Mouse (Mus musculus) right cerebral cortex, postnatal 14 days (tissue): ENCODE results near the gene Spaca6.
"Not testable (repeated sequence)": the region's sequence is repeated elsewhere in the genome, so short reads cannot be mapped to it uniquely, and the experiment has no call there.

Experiments
- DNase-seq: peaks from one replicate; pipeline ENCODE4 v3.0.0; 2022

Spaca6 gene

DNA sequence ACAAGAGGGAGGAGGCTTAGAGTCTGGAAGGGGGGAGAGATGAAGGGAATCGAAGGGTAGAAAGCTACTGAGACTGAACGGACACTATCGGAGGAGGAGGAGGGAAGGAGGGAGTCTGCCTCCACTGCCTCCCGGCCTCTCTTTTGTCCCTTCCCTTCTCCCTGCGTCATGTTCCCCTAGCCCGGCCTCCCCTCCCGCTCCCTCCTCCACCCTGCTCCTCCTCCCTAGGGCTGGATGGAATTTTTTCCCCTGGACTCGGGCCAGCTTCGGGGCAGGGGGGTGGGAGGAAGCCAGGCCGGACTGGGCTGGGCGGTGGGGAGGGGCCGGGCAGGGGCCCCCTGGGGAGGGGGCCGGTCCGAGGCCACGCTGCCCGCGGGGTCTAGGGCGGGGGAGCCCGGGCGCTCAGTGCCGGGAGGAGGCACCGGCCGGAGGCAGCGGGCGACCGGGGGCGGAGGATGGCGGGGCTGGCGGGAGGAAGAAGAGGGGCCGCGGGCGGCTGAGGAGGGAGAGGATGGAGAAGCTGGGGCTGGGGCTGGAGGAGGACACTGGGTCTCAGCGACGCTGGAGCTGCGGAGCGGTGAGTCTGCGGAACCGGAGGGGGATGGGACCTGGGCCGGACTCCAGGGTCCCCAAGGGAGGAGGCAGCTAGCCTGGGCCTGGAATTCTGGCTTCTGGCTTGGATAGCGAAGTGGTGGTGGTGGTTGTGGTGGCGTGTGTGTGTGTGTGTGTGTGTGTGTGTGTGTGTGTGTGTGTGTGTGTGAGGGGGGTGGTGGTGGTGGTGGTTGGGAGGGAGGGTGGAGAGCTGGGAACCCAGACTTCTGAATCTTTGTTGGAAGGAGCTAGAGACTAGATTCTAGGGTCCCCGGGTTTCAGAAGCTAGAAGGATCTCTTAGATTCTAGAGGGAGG lies at the start of gene Spaca6:
Gene Spaca6 (plus strand): TSS at position 408 of the 907 bp plus-strand sequence.
- DNase-seq, result peak; percentile 89

DNA sequence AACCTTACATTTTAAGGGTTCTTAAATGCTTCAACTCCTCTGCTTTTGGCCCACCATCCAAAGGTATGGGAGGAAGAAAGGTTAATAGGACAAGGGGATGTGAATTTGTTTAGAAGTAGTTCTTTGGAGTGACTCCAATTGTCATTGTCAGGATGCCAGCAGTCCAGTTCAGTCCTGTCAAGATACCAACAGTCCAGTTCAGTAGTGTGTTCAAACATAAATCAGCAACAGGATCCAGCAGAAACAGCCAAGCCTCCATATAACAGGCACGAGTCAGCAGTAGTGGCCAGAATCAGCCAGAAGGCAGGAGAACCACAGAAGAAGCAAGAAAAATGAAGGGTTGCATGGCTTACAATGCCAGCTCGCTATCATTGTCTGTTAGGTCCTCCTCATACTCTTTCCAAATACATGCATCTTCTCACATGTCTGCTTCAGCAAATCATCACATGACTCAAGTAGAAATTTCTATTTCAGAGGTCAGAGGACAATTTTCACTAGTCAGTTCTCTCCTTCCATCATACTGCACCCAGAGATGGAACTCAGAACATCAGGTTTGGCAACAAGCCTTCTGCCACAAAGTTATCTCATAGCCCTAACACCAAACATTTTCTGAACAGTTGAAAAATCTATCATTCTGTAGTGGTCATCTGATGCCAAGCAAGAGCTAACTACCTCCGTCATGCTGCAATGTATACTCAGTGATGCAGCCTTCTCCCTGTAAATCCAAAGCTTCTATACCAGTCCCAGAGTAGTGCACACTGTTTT lies 35.9 kb upstream of the Spaca6 start:
- no peak for DNase-seq

DNA sequence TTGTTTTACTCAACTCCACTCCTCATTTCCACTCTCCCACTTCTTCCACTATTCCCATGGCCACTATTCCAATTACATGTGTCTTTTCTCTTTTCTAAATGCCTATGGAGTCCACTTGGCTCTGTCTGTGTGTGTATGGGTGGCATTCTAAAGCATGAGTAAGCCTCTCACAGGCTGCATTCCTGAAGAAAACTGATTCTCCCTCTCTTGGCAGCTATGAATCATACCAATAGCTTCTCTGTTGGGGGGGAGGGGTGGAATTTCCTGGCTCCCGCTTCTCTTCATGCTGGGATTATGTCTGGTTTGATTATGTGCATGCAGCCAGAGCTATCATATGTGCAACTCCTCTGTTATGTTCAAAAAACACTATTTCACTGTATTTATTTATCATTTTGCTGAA lies 34.4 kb upstream of the Spaca6 start:
- DNase-seq, result peak; percentile 14

DNA sequence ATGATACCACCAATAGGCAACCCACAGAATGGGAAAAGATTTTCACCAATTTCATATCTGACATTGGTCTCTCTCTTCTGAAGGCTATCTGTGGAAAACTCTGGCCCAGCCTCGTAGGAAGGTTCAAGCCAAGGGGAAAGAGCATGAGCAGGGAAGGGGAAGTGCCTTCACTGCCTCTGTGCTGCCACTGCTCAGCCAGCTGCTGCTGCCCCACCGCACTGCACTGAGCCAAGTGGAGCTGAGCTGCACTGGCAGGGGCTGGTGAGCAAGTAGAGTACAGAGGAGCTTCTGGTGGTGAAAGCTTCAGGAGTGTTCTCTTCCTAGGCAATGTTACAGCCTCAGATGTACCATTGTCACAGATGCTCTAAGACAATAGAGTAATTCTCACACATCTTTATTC lies 31.4 kb upstream of the Spaca6 start:
- no peak for DNase-seq

DNA sequence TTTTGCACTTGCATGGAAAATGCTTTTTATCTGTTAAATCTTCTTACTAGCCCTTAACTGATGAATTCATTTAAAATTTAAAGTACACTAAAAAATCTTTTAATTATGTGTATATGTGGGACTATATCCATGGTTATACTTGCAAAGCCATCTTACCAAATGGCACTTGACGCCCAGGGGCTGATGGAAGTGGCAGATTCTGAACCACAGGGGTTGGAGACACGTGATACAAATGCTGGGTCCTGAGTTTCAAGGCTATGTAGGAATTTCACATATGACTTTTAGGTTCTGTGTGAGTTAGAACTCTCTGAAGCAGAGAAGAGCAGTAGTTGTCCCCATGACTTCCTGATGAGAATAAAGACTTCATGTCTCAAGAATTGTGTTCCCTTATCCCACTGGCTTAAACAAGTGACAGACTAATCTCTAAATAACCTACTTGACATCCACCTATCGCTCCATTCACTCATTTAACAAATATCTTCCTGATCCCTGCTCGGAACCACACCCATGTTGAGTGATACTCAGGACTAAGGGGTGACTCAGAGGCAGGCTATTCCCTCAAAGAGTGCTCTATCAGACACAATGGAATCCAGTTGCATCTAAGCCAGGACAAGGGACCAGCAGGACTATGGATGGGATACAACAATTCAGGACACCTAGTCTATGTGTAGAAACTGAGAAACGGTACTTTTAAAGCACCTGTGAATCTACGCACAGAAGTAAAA lies 3.2 kb upstream of the Spaca6 start:
- DNase-seq, result no peak

DNA sequence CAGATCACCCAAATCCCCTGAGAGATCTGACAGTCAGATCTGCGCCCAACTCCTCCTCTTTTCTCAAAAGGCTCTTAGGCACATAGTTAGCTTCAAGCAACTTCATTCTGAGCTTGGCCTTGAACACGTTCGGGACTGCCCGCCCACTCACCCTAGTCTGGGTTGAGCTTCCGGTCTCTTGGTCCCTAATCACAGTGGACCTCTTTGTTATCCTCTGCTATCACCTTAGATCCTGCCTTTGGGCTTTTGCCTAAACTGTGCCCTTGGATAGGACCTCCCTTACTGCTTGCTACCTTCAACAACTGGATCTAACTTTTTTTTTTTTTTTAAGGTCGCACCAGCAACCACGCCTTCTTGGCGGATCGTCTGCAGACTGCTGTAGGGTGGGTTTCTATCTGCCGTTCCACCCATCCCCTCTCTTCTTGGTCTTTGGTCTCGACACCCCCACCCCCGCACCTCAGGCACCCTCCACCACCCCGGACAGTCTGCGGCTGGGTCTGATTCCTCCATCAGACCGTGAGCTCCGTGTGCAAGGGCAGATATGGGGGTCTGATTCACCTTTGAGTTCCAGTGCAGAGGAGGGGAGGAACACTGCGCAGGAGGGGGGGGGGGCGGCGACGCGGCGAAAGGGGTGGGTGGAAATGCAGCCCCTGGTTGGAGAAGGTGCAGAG lies 902 bp upstream of the Spaca6 start:
- DNase-seq, result peak; percentile 17

DNA sequence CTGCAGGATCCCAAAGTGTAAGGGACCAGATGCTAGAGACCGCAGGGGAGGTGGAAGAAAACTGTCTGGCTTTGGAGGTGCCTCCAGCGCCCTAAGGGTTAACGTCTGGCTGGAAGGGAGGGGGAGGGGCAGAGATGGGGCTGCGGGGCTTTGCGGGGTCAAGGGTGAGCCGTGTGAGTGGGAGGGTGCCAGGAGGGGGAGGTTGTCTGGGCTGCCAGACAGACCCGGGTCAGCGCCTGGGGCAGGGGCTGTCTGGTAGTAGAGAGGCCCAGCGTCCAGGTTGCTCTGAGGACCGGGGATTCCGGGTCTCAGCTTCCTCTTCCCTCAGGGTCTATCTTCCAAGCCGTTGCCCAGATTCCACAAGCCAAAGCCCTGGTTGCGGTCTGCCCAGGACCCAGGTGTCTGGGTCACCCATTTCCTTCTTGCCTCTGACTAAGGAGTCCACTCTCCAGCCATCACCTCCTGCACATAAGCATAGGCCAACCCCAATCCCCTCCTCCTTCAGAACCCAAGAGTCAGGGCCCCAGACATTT lies 766 bp downstream of the Spaca6 start:
- DNase-seq, result peak; percentile 65

DNA sequence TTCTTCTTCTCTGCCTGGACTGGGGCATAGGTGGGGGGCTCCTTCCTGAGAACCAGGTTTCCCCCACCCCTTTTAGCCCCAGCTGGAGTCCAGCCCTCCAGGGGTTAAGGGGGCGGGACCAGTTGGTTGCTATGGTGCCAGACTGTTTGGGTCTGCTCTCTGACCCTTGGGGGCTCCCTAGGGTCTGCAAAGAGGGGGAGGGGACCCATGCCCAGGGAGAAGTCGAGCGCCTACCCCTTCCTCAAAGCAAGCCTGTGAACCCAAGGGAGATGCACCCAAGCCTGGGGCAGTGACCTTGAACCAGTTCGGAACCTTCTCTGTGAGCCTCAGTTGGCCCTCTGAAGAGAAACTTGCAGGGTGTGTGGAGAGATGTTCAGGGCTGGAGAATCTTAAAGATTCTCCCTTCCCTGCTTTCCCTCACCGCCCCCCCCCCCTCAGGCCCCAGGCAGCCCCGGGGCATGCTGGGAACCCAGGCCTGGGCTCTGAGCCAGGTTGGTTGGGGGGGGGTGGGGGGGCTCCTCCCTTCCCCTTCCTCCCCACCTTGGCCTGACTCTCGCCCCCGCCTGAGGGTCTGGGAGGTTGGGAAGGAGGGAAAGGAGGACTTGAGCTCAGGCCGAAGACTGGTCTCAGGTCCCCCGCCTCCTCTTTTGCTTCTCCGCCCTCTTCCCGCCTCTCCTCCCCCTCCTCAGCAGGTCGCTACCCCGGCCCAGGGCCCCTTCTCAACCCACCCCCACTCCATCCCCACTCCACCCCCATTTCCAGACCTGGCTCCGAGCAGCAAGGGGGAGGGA lies 1.4 kb downstream of the Spaca6 start:
- DNase-seq, result peak; percentile 42

DNA sequence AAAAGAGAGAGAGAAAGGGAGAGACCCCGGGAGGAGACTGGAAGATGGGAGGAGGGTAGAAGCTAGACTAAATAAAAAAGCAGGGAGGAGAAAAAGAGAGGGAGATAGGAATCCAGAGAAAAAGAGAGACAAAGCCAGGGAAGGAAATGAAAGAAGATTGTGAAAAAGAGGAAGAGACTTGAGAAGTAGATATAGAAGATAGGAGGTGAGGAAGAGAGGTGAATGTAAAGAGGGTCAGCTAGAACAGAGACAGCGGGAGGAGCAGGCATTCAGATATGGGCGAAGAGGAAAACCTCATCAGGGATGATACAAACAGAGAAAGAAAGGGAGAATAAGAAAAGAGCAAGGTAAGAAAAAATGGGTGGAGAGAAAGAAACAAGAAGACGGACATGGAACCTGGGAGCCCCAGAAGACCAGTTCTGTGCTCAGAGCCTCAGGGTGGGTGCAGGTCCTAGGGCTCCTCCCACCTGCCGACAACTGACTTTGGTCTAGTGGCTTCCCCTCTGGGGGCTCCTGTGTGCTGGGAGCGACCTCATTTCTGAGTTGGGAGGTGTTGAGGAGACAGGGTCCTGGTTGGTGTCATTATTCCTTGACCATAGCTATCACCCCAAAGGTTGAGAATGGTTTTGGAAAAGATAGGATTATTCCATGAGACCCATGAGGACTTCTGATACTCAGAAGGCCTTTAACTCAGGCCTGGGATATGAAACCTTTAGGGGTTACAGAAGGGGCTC lies 2.3 kb downstream of the Spaca6 start:
- DNase-seq, result no peak

DNA sequence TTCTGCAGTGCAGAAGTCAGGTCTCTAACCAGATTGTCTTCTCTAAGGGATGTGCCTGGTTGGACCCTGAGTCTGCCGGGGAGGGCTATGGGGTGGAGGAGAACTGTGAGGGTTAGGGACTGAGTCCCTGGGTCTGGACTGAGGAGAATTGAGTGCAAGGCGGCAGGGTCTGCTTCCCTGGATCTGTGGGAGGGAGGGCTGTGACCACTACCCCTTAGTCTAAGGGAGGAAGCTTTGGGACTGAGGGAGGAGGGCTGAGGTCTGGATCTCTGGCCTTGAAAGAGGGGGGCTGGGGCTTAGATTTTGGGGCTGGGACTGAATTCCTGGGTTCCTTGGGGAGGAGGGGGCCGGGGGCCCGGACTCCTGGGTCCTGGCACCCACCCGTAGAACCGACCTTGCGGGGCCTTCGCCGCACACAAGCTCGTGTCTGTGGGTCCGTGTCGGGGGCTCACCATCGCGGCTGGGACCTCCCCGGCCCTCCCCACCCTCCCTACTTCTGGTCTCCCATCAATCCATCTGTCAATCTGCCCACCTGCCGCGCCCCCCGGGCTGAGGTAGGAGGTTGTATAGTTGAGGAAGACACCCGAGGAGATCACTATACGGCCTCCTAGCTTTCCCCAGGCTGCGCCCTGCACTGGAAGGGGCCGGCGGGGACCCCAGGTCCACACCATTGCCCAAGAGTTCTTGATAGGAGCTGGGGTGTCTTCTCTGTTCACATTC lies 3.0 kb downstream of the Spaca6 start:
- no peak for DNase-seq

DNA sequence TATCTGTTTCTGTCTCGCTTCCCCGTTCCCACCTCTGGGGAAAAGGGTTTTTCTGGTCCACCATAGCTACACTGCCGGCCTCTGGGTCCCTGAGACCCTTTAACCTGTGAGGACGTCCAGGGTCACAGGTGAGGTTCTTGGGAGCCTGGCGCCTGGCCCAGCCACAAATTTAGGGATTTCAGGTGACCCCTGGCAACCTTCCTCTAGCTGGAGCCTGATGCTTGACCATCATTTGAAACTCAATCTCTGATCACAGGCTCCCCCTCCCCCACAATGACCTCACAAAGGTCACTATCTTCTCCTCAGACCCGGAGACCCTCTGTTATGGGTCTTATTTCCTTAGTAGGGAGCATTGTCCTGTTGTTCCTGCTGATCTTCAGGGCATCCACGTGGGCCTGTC lies 3.8 kb downstream of the Spaca6 start:
- no peak for DNase-seq

DNA sequence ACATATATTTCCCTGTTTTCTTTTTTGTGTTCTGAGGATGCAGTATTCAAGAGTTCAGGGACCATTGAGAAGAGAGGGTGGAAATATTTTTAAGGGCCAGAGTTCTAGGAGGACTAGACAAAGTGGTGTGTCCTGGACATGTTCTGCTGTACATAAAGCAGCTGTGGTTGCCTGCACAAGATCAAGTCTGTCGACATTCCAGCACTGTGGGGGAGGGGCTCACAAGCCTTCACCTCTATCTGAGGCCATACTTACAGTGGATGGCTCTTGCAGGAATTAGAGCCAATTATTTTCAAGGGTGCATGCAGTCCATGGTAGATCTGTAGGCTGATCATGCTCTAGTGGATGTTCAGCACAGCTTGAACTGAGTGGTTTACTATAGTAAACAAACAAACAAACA lies 7.9 kb downstream of the Spaca6 start:
- DNase-seq, result no peak

DNA sequence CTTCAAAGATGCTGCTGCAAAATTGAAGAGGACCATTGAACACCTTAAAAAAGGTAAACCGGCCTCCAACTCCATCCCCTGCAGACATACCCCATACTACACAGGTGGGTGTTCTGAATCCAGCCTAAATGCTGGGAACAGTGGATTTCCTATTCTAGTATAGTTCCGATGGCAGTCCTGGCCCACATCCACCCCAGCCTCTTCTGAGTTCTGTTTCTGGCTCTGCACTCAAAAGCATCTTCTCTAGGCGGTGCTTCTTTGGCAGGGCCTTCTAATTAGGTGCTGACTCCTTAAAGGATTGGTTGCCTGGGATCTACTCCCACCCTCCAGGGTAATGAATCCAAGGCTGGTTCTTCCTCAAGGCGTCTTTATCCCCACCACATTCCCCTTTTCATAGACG lies 9.1 kb downstream of the Spaca6 start:
- DNase-seq, result no peak

DNA sequence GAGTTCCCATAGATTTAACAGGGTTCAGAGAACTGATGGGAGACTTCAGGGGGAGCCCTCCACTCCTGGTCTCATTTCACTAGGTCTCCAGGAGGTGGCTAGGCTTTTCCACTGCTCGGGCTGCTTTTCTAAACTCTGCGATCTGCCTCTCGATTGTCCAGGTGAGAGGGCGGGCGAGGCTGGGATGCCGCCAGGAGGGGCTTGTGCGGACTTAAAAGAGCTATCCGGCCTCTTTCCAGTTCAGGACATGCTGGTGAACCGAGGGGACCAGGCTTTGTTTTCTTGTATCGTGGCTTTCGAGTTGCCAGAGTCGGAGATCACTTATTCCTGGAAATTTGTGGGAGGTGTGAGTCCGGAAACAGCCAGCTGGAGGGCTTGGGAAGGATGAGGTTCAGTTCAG lies 10.5 kb downstream of the Spaca6 start:
- DNase-seq, result no peak

DNA sequence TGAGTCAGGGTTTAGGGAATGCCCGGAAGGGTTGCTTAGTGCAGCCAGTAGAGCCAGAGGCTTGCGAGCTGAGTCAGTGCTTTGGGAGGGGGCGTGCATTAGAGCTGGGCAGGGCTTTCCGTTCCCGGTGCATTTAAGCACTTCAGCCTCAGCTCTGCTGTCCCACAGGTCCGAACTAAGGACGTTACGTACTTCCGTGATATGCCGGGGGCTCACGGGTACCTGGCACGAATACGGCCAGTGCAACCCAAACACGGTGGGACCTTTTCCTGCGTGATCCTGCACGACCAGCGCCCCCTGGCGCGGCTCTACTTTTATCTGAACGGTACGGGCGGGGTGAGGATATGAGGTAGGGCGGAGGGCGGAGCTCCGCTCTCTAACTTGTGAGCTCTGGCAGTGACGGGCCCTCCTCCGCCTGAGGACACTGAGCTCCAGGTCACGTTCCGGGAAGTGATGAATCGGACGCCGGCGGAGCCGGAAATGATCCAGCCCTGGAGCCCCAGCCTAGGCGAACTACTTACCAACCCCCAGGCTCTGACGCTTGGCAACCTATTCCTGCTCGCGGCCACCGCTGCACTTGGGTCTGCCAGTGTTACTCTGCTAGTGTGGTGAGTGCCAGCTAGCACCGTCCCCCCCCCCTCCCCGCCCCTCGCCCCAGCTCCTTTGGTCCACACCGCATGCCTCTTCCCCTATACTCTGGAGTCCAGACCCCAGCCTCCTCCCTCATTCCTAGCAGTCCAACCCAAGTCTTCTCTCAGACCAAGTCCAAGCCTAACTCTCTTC lies 11.2 kb downstream of the Spaca6 start:
- DNase-seq, result peak; percentile 93

DNA sequence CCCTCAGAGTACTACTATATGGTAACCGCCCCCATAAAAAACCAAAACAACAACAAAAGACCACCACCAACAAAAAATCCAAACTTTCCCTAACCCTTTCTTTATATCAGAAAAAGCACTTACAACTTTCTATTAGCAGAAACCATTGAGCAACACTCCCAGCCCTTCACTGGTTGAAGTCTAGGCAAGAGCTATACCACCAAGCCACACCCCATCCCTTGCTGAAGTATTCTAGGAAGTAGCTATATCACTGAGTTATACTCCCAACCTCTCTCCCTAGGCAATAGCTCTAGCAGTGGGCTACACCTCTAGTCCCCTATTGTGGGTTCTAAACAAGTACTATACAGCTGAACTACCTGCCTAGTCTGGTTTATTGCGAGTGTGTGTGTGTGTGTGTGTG lies 12.3 kb downstream of the Spaca6 start:
- DNase-seq, result no peak

DNA sequence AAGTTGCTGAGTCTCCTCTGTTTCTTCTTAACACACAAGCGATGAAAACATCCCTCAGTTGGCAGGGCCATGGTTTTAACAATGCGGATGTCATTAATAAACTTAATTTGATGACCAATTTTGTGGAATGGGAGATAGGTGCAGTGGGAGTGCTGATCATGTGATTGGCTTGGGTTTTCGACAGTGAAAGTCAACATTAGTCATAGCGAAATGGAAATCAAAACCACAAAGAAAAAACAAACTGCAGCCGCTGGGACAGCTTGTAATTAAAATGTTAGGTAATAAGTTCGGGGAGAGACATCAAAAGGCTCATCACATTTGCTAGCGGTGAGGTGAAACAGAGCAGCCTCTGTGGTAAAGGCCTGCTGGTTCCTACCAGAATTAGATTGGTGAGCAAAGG lies 13.8 kb downstream of the Spaca6 start:
- DNase-seq, result no peak

DNA sequence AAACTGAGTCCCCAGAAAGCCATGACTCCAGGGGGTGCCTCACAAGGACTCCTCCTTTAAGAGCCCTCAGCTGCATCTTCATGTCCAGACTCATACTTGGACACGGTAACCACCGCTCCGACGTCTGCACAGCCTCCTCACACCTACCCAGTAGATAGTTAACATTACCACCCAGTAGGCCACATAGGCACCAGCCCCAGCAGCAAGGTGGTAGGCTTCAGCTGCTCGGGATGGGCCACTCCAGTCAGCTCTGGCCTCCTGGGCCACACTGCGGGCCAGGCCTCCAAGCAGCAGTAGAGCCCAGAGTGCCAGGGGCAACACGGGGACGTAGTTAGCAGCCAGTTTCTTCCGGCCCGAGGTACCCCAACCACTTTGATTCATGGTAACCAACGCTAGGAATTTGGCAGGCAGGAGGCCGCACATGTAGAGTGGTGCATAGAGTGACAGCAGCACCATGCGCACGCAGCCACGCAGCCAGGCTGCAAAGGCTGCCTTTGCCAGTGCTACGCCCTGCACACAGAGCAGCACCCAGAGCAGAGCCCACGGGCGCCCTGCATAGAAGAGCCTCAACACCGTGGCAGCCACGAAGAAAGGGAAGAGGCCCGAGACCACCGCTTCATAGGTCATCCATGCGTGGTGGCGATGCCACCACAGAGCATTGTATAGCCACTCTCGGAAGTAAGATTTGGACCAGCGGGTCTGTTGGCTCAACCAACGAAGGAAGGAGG lies 16.7 kb downstream of the Spaca6 start:
- no peak for DNase-seq

DNA sequence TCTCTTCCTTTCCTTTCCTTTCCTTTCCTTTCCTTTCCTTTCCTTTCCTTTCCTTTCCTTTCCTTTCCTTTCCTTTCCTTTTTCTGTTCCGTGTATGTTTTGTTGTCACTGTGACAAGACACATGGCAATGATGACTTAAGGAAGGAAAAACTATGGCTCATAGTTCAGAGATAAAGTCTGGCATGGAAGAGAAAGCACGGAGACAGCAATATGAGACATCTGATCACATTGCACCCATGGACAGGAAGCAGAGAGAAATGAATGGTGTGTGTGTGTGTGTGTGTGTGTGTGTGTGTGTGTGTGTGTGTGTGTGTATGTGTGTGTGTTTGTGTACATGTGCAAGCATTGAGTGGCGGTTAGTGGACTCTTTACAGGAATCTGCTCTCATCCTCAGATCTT lies 17.6 kb downstream of the Spaca6 start:
- DNase-seq, result not testable (repeated sequence)
